ENCODE assay signal across 14 mouse cellular contexts in genomic region chr2:32665853-32666252, GRCm38 (mm10). TPM values are rescaled to one million over a fixed set of nuclear protein-coding genes. Genes with fewer than 3 reads are reported as not detected.
DNase-seq lines count a peak whose midpoint lies in the region; ATAC-seq and TF ChIP-seq lines count a peak whose summit lies in the region.
"Had no signal": no experiment of that assay in that cellular context is flagged by ENCODE, and none has a peak within 500 bp of the region (broad histone marks: within the 10 kb centered on the region; RNA-seq: fewer than 3 reads in every experiment).

No protein-coding gene starts in this region.

- no peak overlapping the region for H3K4me3 ChIP-seq in heart, embryonic 12.5 days
- H3K4me3 ChIP-seq in kidney, embryonic 15.5 days (replicated peaks): no peak overlapping the region
- H3K4me3 ChIP-seq in ES-E14 (ENCODE audit: insufficient read depth in 1 of 2, low read depth in 1 of 2, low read length in 2 of 2, poor library complexity in 1 of 2, severe bottlenecking in 1 of 2): no peak overlapping the region
- H3K4me3 ChIP-seq in embryonic facial prominence, embryonic 10.5 days: no peak overlapping the region
- H3K4me3 ChIP-seq: forebrain, embryonic 15.5 days; layer of hippocampus, adult 2 months; liver, embryonic 13.5 days; neural tube, embryonic 13.5 days had no signal

- peak overlapping the region; percentile 75 for H3K27ac ChIP-seq in heart, embryonic 12.5 days (ENCODE audit: poor library complexity, severe bottlenecking)
- H3K27ac ChIP-seq in kidney, embryonic 15.5 days: 0 out of 2 replicates have a peak overlapping the region, but pooled peaks have one; percentile 24
- H3K27ac ChIP-seq in ES-E14 (ENCODE audit: insufficient read depth, low read depth, low read length, poor library complexity, severe bottlenecking): peak overlapping the region; percentile 6; the same call in 1 of the 2 replicates
- peak overlapping the region; percentile 44; the same call in 1 of the 2 replicates for H3K27ac ChIP-seq in embryonic facial prominence, embryonic 10.5 days (replicated peaks)
- H3K27ac ChIP-seq: forebrain, embryonic 15.5 days; kidney, postnatal 0 days; layer of hippocampus, adult 2 months; liver, embryonic 13.5 days; neural tube, embryonic 13.5 days had no signal

- H3K9me3 ChIP-seq in heart, embryonic 12.5 days (replicated peaks): no peaks in the 10 kb centered on the region
- no peaks in the 10 kb centered on the region for H3K9me3 ChIP-seq in kidney, embryonic 15.5 days (replicated peaks)
- no peaks in the 10 kb centered on the region for H3K9me3 ChIP-seq in ES-E14 (ENCODE audit: control insufficient read depth, insufficient read depth, low read depth, low read length)
- no peaks in the 10 kb centered on the region for H3K9me3 ChIP-seq in embryonic facial prominence, embryonic 10.5 days
- H3K9me3 ChIP-seq: forebrain, embryonic 15.5 days; liver, embryonic 13.5 days; neural tube, embryonic 13.5 days had no signal

- in situ Hi-C loops in ES-E14 (cut with MboI; ENCODE audit: low sequenced_read_pairs in 2 of 2, unreplicated experiment in 2 of 2): no loop called here

- H3K4me1 ChIP-seq in heart, embryonic 12.5 days (replicated peaks): peaks cover 63% of the 10 kb centered on the region
- peaks cover 25% of the 10 kb centered on the region for H3K4me1 ChIP-seq in kidney, embryonic 15.5 days
- peaks cover 0 to 14% of the 10 kb centered on the region in 2 experiments; a peak in 2 of 4 replicates for H3K4me1 ChIP-seq in ES-E14 (ENCODE audit: control insufficient read depth in 2 of 2, insufficient read depth in 2 of 2, low read length in 2 of 2, poor library complexity in 1 of 2)
- H3K4me1 ChIP-seq in embryonic facial prominence, embryonic 10.5 days: peaks cover 30% of the 10 kb centered on the region
- H3K4me1 ChIP-seq: forebrain, embryonic 15.5 days had no signal

- no peak for DNase-seq in heart, adult 18-20 months
- no peak for DNase-seq in kidney, adult 11 months
- DNase-seq in ES-E14 (ENCODE audit: low read depth, low spot score): no peak
- no peak for DNase-seq in embryonic facial prominence, embryonic 10.5 days (ENCODE audit: low spot score)
- no peak for DNase-seq in embryo, embryonic 10 days (ENCODE audit: low spot score)
- DNase-seq: liver, embryonic 13.5 days; spleen, adult 18-20 months had no signal

- WGBS in heart, embryonic 12.5 days: 66% methylated on average over 6 of the region's 6 CpGs
- WGBS in kidney, embryonic 15.5 days: 81% methylated on average over 6 of the region's 6 CpGs
- WGBS in embryonic facial prominence, embryonic 10.5 days: 89% methylated on average over 6 of the region's 6 CpGs

- peaks cover 22% of the 10 kb centered on the region for H3K36me3 ChIP-seq in heart, embryonic 12.5 days
- H3K36me3 ChIP-seq in kidney, embryonic 15.5 days: peaks cover 12% of the 10 kb centered on the region; the same call in 1 of the 2 replicates
- H3K36me3 ChIP-seq in ES-E14 (ENCODE audit: control insufficient read depth, insufficient read depth, low read length, poor library complexity, severe bottlenecking): peaks cover 1% of the 10 kb centered on the region; the same call in 1 of the 2 replicates
- no peaks in the 10 kb centered on the region for H3K36me3 ChIP-seq in embryonic facial prominence, embryonic 10.5 days (replicated peaks)
- H3K36me3 ChIP-seq: forebrain, embryonic 15.5 days; liver, embryonic 13.5 days; neural tube, embryonic 13.5 days had no signal

- H3K27me3 ChIP-seq in heart, embryonic 12.5 days (replicated peaks): no peaks in the 10 kb centered on the region
- H3K27me3 ChIP-seq in kidney, embryonic 15.5 days: no peaks in the 10 kb centered on the region
- H3K27me3 ChIP-seq in embryonic facial prominence, embryonic 10.5 days (replicated peaks; ENCODE audit: low read depth, poor library complexity, severe bottlenecking): no peaks in the 10 kb centered on the region
- H3K27me3 ChIP-seq: forebrain, embryonic 15.5 days; liver, embryonic 13.5 days; neural tube, embryonic 13.5 days had no signal

- ATAC-seq in heart, embryonic 12.5 days (ENCODE audit: insufficient number of reproducible peaks, low FRiP score): no peak
- ATAC-seq in kidney, embryonic 15.5 days (replicated peaks; ENCODE audit: low FRiP score): no peak
- ATAC-seq: forebrain, embryonic 15.5 days had no signal

- no peak overlapping the region for H3K4me2 ChIP-seq in heart, embryonic 12.5 days
- no peak overlapping the region for H3K4me2 ChIP-seq in kidney, embryonic 15.5 days
- H3K4me2 ChIP-seq: forebrain, embryonic 15.5 days; liver, embryonic 13.5 days; midbrain, embryonic 11.5 days; neural tube, embryonic 13.5 days had no signal

- H3K9ac ChIP-seq in heart, embryonic 12.5 days: no peak overlapping the region
- no peak overlapping the region for H3K9ac ChIP-seq in kidney, embryonic 15.5 days
- no peak overlapping the region; the same call in 1 of the 2 replicates for H3K9ac ChIP-seq in ES-E14 (ENCODE audit: insufficient read depth, low read depth, low read length, poor library complexity, severe bottlenecking)
- H3K9ac ChIP-seq: forebrain, embryonic 15.5 days; liver, embryonic 13.5 days had no signal

TF ChIP-seq in ES-E14, 5 proteins besides CTCF, POLR2A, EP300 and RAD21:
- TF ChIP-seq MAFK (IDR thresholded peaks at IDR 0.05; ENCODE audit: insufficient read depth, low read depth, low read length): no peak
- no peak for TF ChIP-seq ZNF384 (IDR thresholded peaks at IDR 0.05; ENCODE audit: low read depth, low read length)
- no peak for TF ChIP-seq HCFC1 (IDR thresholded peaks at IDR 0.05; ENCODE audit: borderline replicate concordance, insufficient read depth, low read length)
- no peak for TF ChIP-seq CHD2 (IDR thresholded peaks at IDR 0.05; ENCODE audit: low read depth, low read length)
- TF ChIP-seq ZC3H11A (IDR thresholded peaks at IDR 0.05; ENCODE audit: borderline replicate concordance, low read depth, low read length): no peak

RNA-seq across cellular contexts. Expression of gene Eng, which starts 19.5 kb away (rescaled TPM):
- 159 and 168 TPM in 2 replicates for polyA plus RNA-seq in heart, embryonic 12.5 days (2016; fragmentation: Nextera tagmentation; extraction: Ambion mirVana)
- total RNA-seq in heart, adult 18-20 months (2021): 100 to 1,000 TPM in 1 of 2 experiments, 10 to 100 TPM in 1; 95.1 to 106 TPM
- polyA plus RNA-seq in kidney, embryonic 15.5 days (2015; fragmentation: Nextera tagmentation; extraction: Ambion mirVana): 71.9 and 82.1 TPM in 2 replicates
- 18.3 and 36.8 TPM in 2 replicates for total RNA-seq in ES-E14 (2012; rRNA removed)
- 23.7 and 25.5 TPM in 2 replicates for polyA plus RNA-seq in embryonic facial prominence, embryonic 10.5 days (2016; fragmentation: Nextera tagmentation; extraction: Ambion mirVana)

RNA-seq across cellular contexts. Expression of gene Fpgs, which starts 38.1 kb away (rescaled TPM):
- 18.7 and 20.3 TPM in 2 replicates for polyA plus RNA-seq in heart, embryonic 12.5 days (2016; fragmentation: Nextera tagmentation; extraction: Ambion mirVana)
- 1 to 10 TPM; 4.4 to 5.0 TPM for total RNA-seq in heart, adult 18-20 months (2021)
- 33.7 and 40.3 TPM in 2 replicates for polyA plus RNA-seq in kidney, embryonic 15.5 days (2015; fragmentation: Nextera tagmentation; extraction: Ambion mirVana)
- 61.2 and 84.6 TPM in 2 replicates for total RNA-seq in ES-E14 (2012; rRNA removed)
- polyA plus RNA-seq in embryonic facial prominence, embryonic 10.5 days (2016; fragmentation: Nextera tagmentation; extraction: Ambion mirVana): 33.5 and 35.5 TPM in 2 replicates

RNA-seq across cellular contexts. Expression of gene Ak1, which starts 44.3 kb away (rescaled TPM):
- polyA plus RNA-seq in heart, embryonic 12.5 days (2016; fragmentation: Nextera tagmentation; extraction: Ambion mirVana): 285 and 294 TPM in 2 replicates
- 100 to 1,000 TPM; 654 to 691 TPM for total RNA-seq in heart, adult 18-20 months (2021)
- polyA plus RNA-seq in kidney, embryonic 15.5 days (2015; fragmentation: Nextera tagmentation; extraction: Ambion mirVana): 32.6 and 34.4 TPM in 2 replicates
- total RNA-seq in ES-E14 (2012; rRNA removed): 77.4 and 90.8 TPM in 2 replicates
- polyA plus RNA-seq in embryonic facial prominence, embryonic 10.5 days (2016; fragmentation: Nextera tagmentation; extraction: Ambion mirVana): 20.5 and 24.7 TPM in 2 replicates

RNA-seq across cellular contexts. Expression of gene Cdk9, which starts 47.0 kb away (rescaled TPM):
- 67.5 and 73.3 TPM in 2 replicates for polyA plus RNA-seq in heart, embryonic 12.5 days (2016; fragmentation: Nextera tagmentation; extraction: Ambion mirVana)
- 10 to 100 TPM; 22.4 to 24.1 TPM for total RNA-seq in heart, adult 18-20 months (2021)
- polyA plus RNA-seq in kidney, embryonic 15.5 days (2015; fragmentation: Nextera tagmentation; extraction: Ambion mirVana): 108 and 118 TPM in 2 replicates
- 68.0 and 72.4 TPM in 2 replicates for total RNA-seq in ES-E14 (2012; rRNA removed)
- 130 and 135 TPM in 2 replicates for polyA plus RNA-seq in embryonic facial prominence, embryonic 10.5 days (2016; fragmentation: Nextera tagmentation; extraction: Ambion mirVana)

RNA-seq across cellular contexts. Expression of gene Sh2d3c, which starts 55.0 kb away (rescaled TPM):
- 35.4 and 36.0 TPM in 2 replicates for polyA plus RNA-seq in heart, embryonic 12.5 days (2016; fragmentation: Nextera tagmentation; extraction: Ambion mirVana)
- total RNA-seq in heart, adult 18-20 months (2021): 10 to 100 TPM; 23.1 to 30.8 TPM
- polyA plus RNA-seq in kidney, embryonic 15.5 days (2015; fragmentation: Nextera tagmentation; extraction: Ambion mirVana): 32.5 and 37.2 TPM in 2 replicates
- 1.7 and 1.8 TPM in 2 replicates for total RNA-seq in ES-E14 (2012; rRNA removed)
- polyA plus RNA-seq in embryonic facial prominence, embryonic 10.5 days (2016; fragmentation: Nextera tagmentation; extraction: Ambion mirVana): 27.1 and 27.5 TPM in 2 replicates

Comparison
In these comparisons a context has a peak if more than half of its experiments do, and no peak if none do; other contexts are left out.
1. H3K27ac ChIP-seq: peak in every context shown above with its lines; median percentile 75 in heart, embryonic 12.5 days; 44 in embryonic facial prominence, embryonic 10.5 days; 24 in kidney, embryonic 15.5 days; 6 in ES-E14.